Mouse (Mus musculus): ENCODE results near the gene Gtf3c2.

GRCm38 (mm10) chr5:31195671-31196070 is 15.7 kb upstream of the Gtf3c2 start:
- TF ChIP-seq CTCF (IDR thresholded peaks at IDR 0.05; ENCODE audit: control insufficient read depth, insufficient read depth, insufficient replicate concordance, low read depth, low read length) (no peak), POLR2A (IDR thresholded peaks at IDR 0.05; ENCODE audit: control insufficient read depth, low read depth, low read length) (no peak)

Measured in testis, adult 2 months (tissue).